Mouse (Mus musculus) embryo, embryonic 11.5 days (tissue): ENCODE results near the gene Fmnl3.
"Not testable (repeated sequence)": the region's sequence is repeated elsewhere in the genome, so short reads cannot be mapped to it uniquely, and the experiment has no call there.

Experiments used
- DNase-seq: peaks from one replicate; pipeline ENCODE4 v3.0.0-alpha.2; 2012; ENCODE audit warnings: low read depth, low spot score

The Fmnl3 gene

GRCm38 (mm10) chr15:99387976-99388375 is 17.7 kb upstream of the Fmnl3 start:
- no peak for DNase-seq

GRCm38 (mm10) chr15:99386796-99387195 is 16.5 kb upstream of the Fmnl3 start:
- no peak for DNase-seq

GRCm38 (mm10) chr15:99386110-99386509 is 15.8 kb upstream of the Fmnl3 start:
- not testable (repeated sequence) for DNase-seq

GRCm38 (mm10) chr15:99384071-99384470 is 13.8 kb upstream of the Fmnl3 start:
- no peak for DNase-seq

GRCm38 (mm10) chr15:99382893-99383292 is 12.6 kb upstream of the Fmnl3 start:
- no peak for DNase-seq

- no peak for DNase-seq
Measured at GRCm38 (mm10) chr15:99376240-99376639, 6.0 kb upstream of the Fmnl3 start.

GRCm38 (mm10) chr15:99375581-99375980 is 5.3 kb upstream of the Fmnl3 start:
- no peak for DNase-seq

GRCm38 (mm10) chr15:99375036-99375435 is 4.8 kb upstream of the Fmnl3 start:
- no peak for DNase-seq

GRCm38 (mm10) chr15:99372761-99373160 is 2.5 kb upstream of the Fmnl3 start:
- no peak for DNase-seq

- DNase-seq = no peak
Measured at GRCm38 (mm10) chr15:99371526-99372340, 1.5 kb upstream of the Fmnl3 start.

GRCm38 (mm10) chr15:99369391-99370171 is 701 bp downstream of the Fmnl3 start:
- DNase-seq = peak; percentile 35

GRCm38 (mm10) chr15:99368583-99369266 is 1.6 kb downstream of the Fmnl3 start:
- DNase-seq = no peak

- DNase-seq = no peak
Measured at GRCm38 (mm10) chr15:99364921-99365320, 5.4 kb downstream of the Fmnl3 start.

GRCm38 (mm10) chr15:99364022-99364530 is 6.2 kb downstream of the Fmnl3 start:
- no peak for DNase-seq

- no peak for DNase-seq
Measured at GRCm38 (mm10) chr15:99358952-99359351, 11.3 kb downstream of the Fmnl3 start.

- DNase-seq = no peak
Measured at GRCm38 (mm10) chr15:99356462-99356861, 13.8 kb downstream of the Fmnl3 start.

GRCm38 (mm10) chr15:99355660-99356059 is 14.6 kb downstream of the Fmnl3 start:
- no peak for DNase-seq

GRCm38 (mm10) chr15:99352306-99352705 is 18.0 kb downstream of the Fmnl3 start:
- DNase-seq = no peak

GRCm38 (mm10) chr15:99351610-99352009 is 18.7 kb downstream of the Fmnl3 start:
- DNase-seq = no peak

- DNase-seq = no peak
Measured at GRCm38 (mm10) chr15:99344961-99345360, 25.3 kb downstream of the Fmnl3 start.

GRCm38 (mm10) chr15:99344148-99344870 is 26.0 kb downstream of the Fmnl3 start:
- DNase-seq = no peak
